Mouse (Mus musculus) neural tube, embryonic 12.5 days (tissue): ENCODE data around the gene Prdm4. TPM values are rescaled to one million over a fixed set of nuclear protein-coding genes. Genes with fewer than 3 reads are reported as not detected.

ENCODE experiments used
- polyA plus RNA-seq: library from polyadenylated mRNA; unstranded; fragments of >200 nt; fragmentation: Nextera tagmentation; extraction: Ambion mirVana; gene quantifications from 2 replicates; pipeline ENCODE4 v1.2.1, GENCODE M21; 2016

Prdm4 gene
- polyA plus RNA-seq, 1 experiment from 2014 or later: 37.3 TPM

Other genes with a start within 250 kb of the Prdm4 start
- gene Pwp1, start 87.6 kb downstream of the Prdm4 start, polyA plus RNA-seq: 75.0 and 76.8 TPM in 2 replicates
- gene Ascl4, start 10.5 kb upstream of the Prdm4 start, polyA plus RNA-seq: 0.09 and 0.24 TPM in 2 replicates
- gene Rtcb, start 40.7 kb upstream of the Prdm4 start, polyA plus RNA-seq: 182 and 185 TPM in 2 replicates
- gene Bpifc, start 94.8 kb upstream of the Prdm4 start, polyA plus RNA-seq: not detected in 2 replicates
- 19.3 and 20.1 TPM in 2 replicates for gene Fbxo7, start 104.8 kb upstream of the Prdm4 start, polyA plus RNA-seq